Mouse (Mus musculus) myocyte (in vitro differentiated cells): ENCODE results near the gene Gm20696.

Experiments used
- MYOG ChIP-seq, 3 experiments: IDR thresholded peaks; one replicate each; pipeline ENCODE4 v1.6.1; 2011; ENCODE audit warnings: control low read depth in 2 of 3, low read depth in 2 of 3, mild to moderate bottlenecking in 2 of 3; ENCODE audit not compliant: insufficient read length in 2 of 3, control insufficient read depth in 1 of 3, insufficient read depth in 1 of 3
- POLR2A ChIP-seq: IDR thresholded peaks from one replicate; pipeline ENCODE4 v1.6.1; 2011; ENCODE audit warnings: low read depth, mild to moderate bottlenecking, control low read depth, moderate library complexity; ENCODE audit not compliant: insufficient read length
- REST ChIP-seq: IDR thresholded peaks from one replicate; pipeline ENCODE4 v1.6.1; 2011; ENCODE audit warnings: mild to moderate bottlenecking, control low read depth, moderate library complexity; ENCODE audit not compliant: insufficient read depth, insufficient read length
- TCF12 ChIP-seq: IDR thresholded peaks from one replicate; pipeline ENCODE4 v1.6.1; 2011; ENCODE audit warnings: mild to moderate bottlenecking, control low read depth; ENCODE audit not compliant: poor library complexity, insufficient read depth, severe bottlenecking

DNA sequence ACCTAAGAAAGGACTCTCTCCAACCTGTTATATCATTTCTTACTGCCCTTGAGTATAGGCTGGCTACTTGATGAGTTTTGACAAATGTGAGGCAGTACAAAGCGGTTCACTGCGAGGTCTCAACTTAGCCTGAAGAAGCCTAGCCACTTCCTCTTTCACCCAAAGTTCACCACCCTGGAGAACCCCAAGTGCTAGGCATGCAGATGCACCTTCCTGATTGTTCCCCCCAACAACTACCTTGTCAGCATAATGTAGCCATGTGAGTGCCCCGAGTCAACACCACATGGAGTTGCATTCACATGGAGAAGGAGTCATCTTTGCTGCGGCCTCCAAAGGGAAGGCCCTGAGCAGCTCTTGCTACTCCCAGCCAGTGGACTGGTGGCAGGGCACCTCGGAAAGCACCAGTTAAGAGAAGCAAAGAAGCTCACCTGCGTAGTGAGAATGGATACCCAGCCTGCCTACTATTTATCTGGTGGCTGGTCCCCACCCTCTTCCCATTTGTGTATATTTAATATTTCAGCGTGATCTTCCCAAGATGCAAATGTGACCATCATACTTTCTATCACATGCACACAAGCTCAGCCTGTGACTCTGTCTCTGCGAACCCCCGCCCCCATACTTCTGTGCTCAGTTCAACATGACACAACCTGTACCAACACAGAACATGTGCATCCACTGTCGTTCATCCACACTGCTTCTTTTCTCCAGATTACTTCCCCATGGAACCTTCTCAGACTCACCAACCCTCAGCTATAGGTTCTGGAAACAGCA lies 424.8 kb downstream of the Gm20696 start:
- TF ChIP-seq POLR2A (no peak), REST (no peak), TCF12 (no peak), MYOG (IDR thresholded peaks at IDR 0.05; ENCODE audit: control insufficient read depth in 1 of 3, insufficient read depth in 1 of 3, insufficient read length in 2 of 3, low read depth in 2 of 3) (no peak)
